Mouse (Mus musculus) left cerebral cortex, postnatal 36 days (tissue): Measurements from ENCODE around the gene Spata33. TPM values are rescaled to one million over a fixed set of nuclear protein-coding genes. Genes with fewer than 3 reads are reported as not detected.
"Not testable (repeated sequence)": the region's sequence is repeated elsewhere in the genome, so short reads cannot be mapped to it uniquely, and the experiment has no call there.

Source experiments
- DNase-seq, 2 experiments: peaks; one replicate each; pipeline ENCODE4 v3.0.0; 2021 to 2022; ENCODE audit warnings: low spot score in 2 of 2, mixed read lengths in 1 of 2
- intact Hi-C: fragments of 180-260 bp; cut with DNase I; formaldehyde crosslinking; loops from one replicate; pipeline ENCODE4 v1.15.1; 2025
- total RNA-seq, 2 experiments: library from RNA; stranded (reverse); gene quantifications; 2 replicates each; pipeline ENCODE4 v1.2.3; 2021

Gene Spata33
- total RNA-seq = 1 to 10 TPM; 6.4 to 7.5 TPM

GRCm38 (mm10) chr8:123212321-123213117, at the start of gene Spata33, which contains the start of gene Chmp1a:
Gene Spata33 (plus strand): TSS chr8:123212832.
Gene Chmp1a (minus strand): TSS chr8:123212763.
- intact Hi-C loops = loop anchor here (10.0 kb wide), 1 partner anchor 318 kb away; no protein-coding TSS in a partner anchor
- peak; percentile 85 to 87 for DNase-seq

GRCm38 (mm10) chr8:123181391-123181790, 31.2 kb upstream of the Spata33 start:
- intact Hi-C loops = no loop called here
- DNase-seq = no peak

GRCm38 (mm10) chr8:123185566-123186409, 26.8 kb upstream of the Spata33 start, which contains the start of gene Dpep1:
Gene Dpep1 (plus strand): TSS chr8:123186242.
- intact Hi-C loops = loop anchor here (5.0 kb wide), 1 partner anchor 33 kb away; no protein-coding TSS in a partner anchor

GRCm38 (mm10) chr8:123188006-123188405, 24.6 kb upstream of the Spata33 start:
- intact Hi-C loops = loop anchor here (5.0 kb wide), 1 partner anchor 36 kb away; no protein-coding TSS in a partner anchor
- no peak for DNase-seq

More at GRCm38 (mm10) chr8:123185566-123186409, 26.8 kb upstream of the Spata33 start, which contains the start of gene Dpep1:
- no peak for DNase-seq

- intact Hi-C loops = loop anchor here (5.0 kb wide), 1 partner anchor 37 kb away; no protein-coding TSS in a partner anchor
Measured at GRCm38 (mm10) chr8:123188841-123189240, 23.8 kb upstream of the Spata33 start.

GRCm38 (mm10) chr8:123190678-123191077, 22.0 kb upstream of the Spata33 start:
- intact Hi-C loops = loop anchor here (5.0 to 10.0 kb wide), 2 partner anchors 78 to 356 kb away; no protein-coding TSS in a partner anchor
- DNase-seq = peak; percentile 73 to 75

More at GRCm38 (mm10) chr8:123188841-123189240, 23.8 kb upstream of the Spata33 start:
- no peak for DNase-seq

- DNase-seq = no peak
- intact Hi-C loops = loop anchor here (5.0 to 10.0 kb wide), 2 partner anchors 80 to 357 kb away; no protein-coding TSS in a partner anchor
Measured at GRCm38 (mm10) chr8:123191908-123192307, 20.7 kb upstream of the Spata33 start.

GRCm38 (mm10) chr8:123193771-123194170, 18.9 kb upstream of the Spata33 start:
- no peak for DNase-seq
- intact Hi-C loops = loop anchor here (5.0 to 10.0 kb wide), 2 partner anchors 81 to 359 kb away; no protein-coding TSS in a partner anchor

GRCm38 (mm10) chr8:123197016-123197415, 15.6 kb upstream of the Spata33 start:
- intact Hi-C loops = loop anchor here (10.0 kb wide), 1 partner anchor 362 kb away; no protein-coding TSS in a partner anchor
- DNase-seq = not testable (repeated sequence)

- DNase-seq = no peak
- intact Hi-C loops = loop anchor here (10.0 kb wide), 1 partner anchor 365 kb away; no protein-coding TSS in a partner anchor
Measured at GRCm38 (mm10) chr8:123199864-123200263, 12.8 kb upstream of the Spata33 start.

GRCm38 (mm10) chr8:123202288-123202687, 10.3 kb upstream of the Spata33 start:
- intact Hi-C loops = loop anchor here (2.0 kb wide), 1 partner anchor 95 kb away; no protein-coding TSS in a partner anchor
- DNase-seq = peak in 1 of 2 experiments; percentile 68

- intact Hi-C loops = loop anchor here (2.0 kb wide), 1 partner anchor 97 kb away; no protein-coding TSS in a partner anchor
Measured at GRCm38 (mm10) chr8:123203571-123203970, 9.1 kb upstream of the Spata33 start.

GRCm38 (mm10) chr8:123211876-123212275, 756 bp upstream of the Spata33 start:
- DNase-seq = no peak
- intact Hi-C loops = loop anchor here (10.0 kb wide), 1 partner anchor 317 kb away; no protein-coding TSS in a partner anchor

More at GRCm38 (mm10) chr8:123203571-123203970, 9.1 kb upstream of the Spata33 start:
- DNase-seq = no peak

GRCm38 (mm10) chr8:123213118-123213772, 613 bp downstream of the Spata33 start:
- intact Hi-C loops = loop anchor here (10.0 kb wide), 1 partner anchor 318 kb away; no protein-coding TSS in a partner anchor
- DNase-seq = no peak

- no peak for DNase-seq
- intact Hi-C loops = loop anchor here (10.0 kb wide), 1 partner anchor 321 kb away; no protein-coding TSS in a partner anchor
Measured at GRCm38 (mm10) chr8:123215430-123215829, 2.8 kb downstream of the Spata33 start.

GRCm38 (mm10) chr8:123220917-123221316, 8.3 kb downstream of the Spata33 start:
- DNase-seq = no peak
- intact Hi-C loops = no loop called here

GRCm38 (mm10) chr8:123224278-123225266, 11.9 kb downstream of the Spata33 start, which contains the start of gene Cdk10:
Gene Cdk10 (plus strand): TSS chr8:123224842.
- intact Hi-C loops = no loop called here
- peak; percentile 94 to 96 for DNase-seq
